Mouse (Mus musculus) E14TG2a.4 (cell line): ENCODE measurements around the gene Traip.

Experiments
- CTCF ChIP-seq: conservative IDR thresholded peaks from 2 replicates; pipeline ENCODE4 v1.5.1; 2014; ENCODE audit warnings: low read length
- NANOG ChIP-seq: IDR thresholded peaks from 2 replicates; pipeline ENCODE4 v1.6.1; 2014; ENCODE audit warnings: borderline replicate concordance, low read length, mixed read lengths
- POU5F1 ChIP-seq: IDR thresholded peaks from 2 replicates; pipeline ENCODE4 v1.6.1; 2014; ENCODE audit warnings: low read length, borderline replicate concordance

DNA sequence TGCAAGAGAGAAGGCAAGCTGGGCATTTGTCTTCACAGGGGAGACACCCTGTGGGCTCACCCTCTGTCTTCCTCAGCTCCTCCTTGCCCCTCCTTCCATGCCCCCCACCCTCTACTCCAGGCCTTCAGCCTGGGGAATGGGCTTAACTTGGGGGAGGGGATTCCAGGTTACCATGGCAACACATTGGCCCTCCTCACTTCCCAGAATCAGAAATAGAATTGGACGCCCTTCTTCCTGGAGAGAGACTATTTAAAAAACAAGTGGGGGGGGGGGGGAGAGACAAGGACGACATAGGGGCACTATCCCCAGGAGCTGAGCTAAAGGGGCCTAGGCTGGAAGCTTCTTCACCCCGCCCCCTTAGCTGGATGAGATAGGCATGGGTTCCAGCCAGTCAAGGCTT is 24.7 kb upstream of the Traip start:
- TF ChIP-seq CTCF (no peak), NANOG (no peak), POU5F1 (no peak)
